Mouse (Mus musculus) lung, postnatal 25 days (tissue): ENCODE measurements around the gene Riiad1.
A peak's percentile ranks its signal among the peaks of the same experiment; 100 is the strongest.

ENCODE experiments used
- DNase-seq: peaks from one replicate; pipeline ENCODE4 v3.0.0; 2022; ENCODE audit warnings: low spot score

Riiad1 gene

GRCm38 (mm10) chr3:94463926-94464578, 16.1 kb downstream of the Riiad1 start:
- peak; percentile 80 for DNase-seq

- no peak for DNase-seq
These were observed 20.3 kb downstream of the Riiad1 start for GRCm38 (mm10) chr3:94459834-94460233.

GRCm38 (mm10) chr3:94457055-94457454, 23.1 kb downstream of the Riiad1 start:
- no peak for DNase-seq

GRCm38 (mm10) chr3:94456529-94457000, 23.6 kb downstream of the Riiad1 start:
- DNase-seq, result peak; percentile 87

GRCm38 (mm10) chr3:94449377-94449776, 30.8 kb downstream of the Riiad1 start:
- DNase-seq, result no peak

- no peak for DNase-seq
These were observed 36.6 kb downstream of the Riiad1 start, which contains the start of gene Oaz3 for GRCm38 (mm10) chr3:94443597-94443964. Oaz3 (minus strand) TSS chr3:94443915.

- DNase-seq, result peak; percentile 91
These were observed 37.1 kb downstream of the Riiad1 start, which contains the start of gene Mrpl9 for GRCm38 (mm10) chr3:94442951-94443596. Mrpl9 (plus strand) TSS chr3:94443318.

- DNase-seq, result no peak
These were observed 39.0 kb downstream of the Riiad1 start for GRCm38 (mm10) chr3:94441182-94441581.

- DNase-seq, result no peak
These were observed 43.7 kb downstream of the Riiad1 start for GRCm38 (mm10) chr3:94436420-94436819.

- no peak for DNase-seq
These were observed 45.8 kb downstream of the Riiad1 start for GRCm38 (mm10) chr3:94434305-94434704.

- DNase-seq, result no peak
These were observed 49.2 kb downstream of the Riiad1 start for GRCm38 (mm10) chr3:94430980-94431379.
